ENCODE assay signal across 10 mouse cellular contexts in the genomic region with DNA sequence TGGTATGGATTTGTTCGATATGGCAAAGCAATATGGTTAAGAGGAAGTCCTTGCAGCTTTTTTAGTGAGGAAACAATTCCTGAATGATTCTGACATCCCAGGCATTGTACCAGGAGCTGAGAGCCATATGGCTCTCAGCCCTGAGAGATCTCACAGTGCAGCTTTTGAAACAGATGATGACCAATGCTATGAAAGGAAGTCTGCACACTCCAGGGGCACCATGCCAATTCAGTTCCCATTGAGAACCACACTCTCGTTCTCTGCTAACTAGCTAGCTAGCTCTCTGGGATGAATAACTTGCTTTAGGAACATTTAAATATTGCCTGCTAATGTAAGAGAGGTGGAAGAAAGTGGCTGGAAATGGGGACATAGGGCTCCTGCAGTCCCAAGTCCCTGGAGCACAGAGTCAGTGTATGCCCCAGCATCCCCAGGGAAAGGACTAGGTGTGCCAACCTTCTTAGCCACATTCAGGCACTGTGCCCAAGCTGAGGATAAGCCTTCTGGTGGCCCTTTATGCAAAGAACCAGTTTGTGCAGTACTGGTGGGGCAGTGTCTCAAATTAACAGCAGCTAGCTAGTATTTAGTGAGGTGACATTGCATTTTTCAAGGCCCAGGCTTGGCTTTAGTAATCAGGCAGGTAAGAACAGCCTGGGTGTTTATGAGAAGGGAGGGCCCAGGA.
A peak's percentile ranks its signal among the peaks of the same experiment; 100 is the strongest.
DNase-seq lines count a peak whose midpoint lies in the region; ATAC-seq lines count a peak whose summit lies in the region.
"Had no signal": no experiment of that assay in that cellular context is flagged by ENCODE, and none has a peak within 500 bp of the region (broad histone marks: within the 10 kb centered on the region; RNA-seq: fewer than 3 reads in every experiment).

No protein-coding gene starts in this region.

- no peak overlapping the region for H3K4me2 ChIP-seq in heart, embryonic 11.5 days
- H3K4me2 ChIP-seq: midbrain, embryonic 12.5 days had no signal

- H3K9ac ChIP-seq in heart, embryonic 11.5 days (ENCODE audit: low read depth, low read length), result no peak overlapping the region
- H3K9ac ChIP-seq: midbrain, embryonic 12.5 days had no signal

- intact Hi-C loops in heart, postnatal 10 days (cut with DNase I), result no loop called here
- intact Hi-C loops in left cerebral cortex, postnatal 14 days (cut with DNase I), result no loop called here

- no peak overlapping the region for H3K4me3 ChIP-seq in heart, embryonic 11.5 days (ENCODE audit: low read depth, low read length)
- H3K4me3 ChIP-seq in limb, embryonic 10.5 days, result no peak overlapping the region
- H3K4me3 ChIP-seq: midbrain, embryonic 12.5 days had no signal

- H3K36me3 ChIP-seq in heart, embryonic 11.5 days (ENCODE audit: control insufficient read depth, insufficient read depth, low read length), result no peaks in the 10 kb centered on the region
- no peaks in the 10 kb centered on the region for H3K36me3 ChIP-seq in limb, embryonic 10.5 days
- H3K36me3 ChIP-seq: midbrain, embryonic 12.5 days had no signal

- peaks cover 11% of the 10 kb centered on the region for H3K27me3 ChIP-seq in heart, embryonic 11.5 days (ENCODE audit: control insufficient read depth, insufficient read depth, low read length)
- no peaks in the 10 kb centered on the region for H3K27me3 ChIP-seq in limb, embryonic 10.5 days (ENCODE audit: low read depth, poor library complexity, severe bottlenecking)
- H3K27me3 ChIP-seq: midbrain, embryonic 12.5 days had no signal

- 68% methylated on average over 2 of the region's 2 CpGs for WGBS in heart, embryonic 11.5 days (ENCODE audit: insufficient replicate concordance)
- WGBS in limb, embryonic 10.5 days, result 97% methylated on average over 2 of the region's 2 CpGs

- peaks cover 10% of the 10 kb centered on the region for H3K4me1 ChIP-seq in heart, embryonic 11.5 days (ENCODE audit: control insufficient read depth, insufficient read depth, low read length)
- H3K4me1 ChIP-seq in limb, embryonic 10.5 days, result no peaks in the 10 kb centered on the region
- H3K4me1 ChIP-seq: midbrain, embryonic 12.5 days had no signal

- no peaks in the 10 kb centered on the region for H3K9me3 ChIP-seq in heart, embryonic 11.5 days (replicated peaks; ENCODE audit: control insufficient read depth, low read length)
- H3K9me3 ChIP-seq in limb, embryonic 10.5 days (replicated peaks), result no peaks in the 10 kb centered on the region
- H3K9me3 ChIP-seq: midbrain, embryonic 12.5 days had no signal

- DNase-seq in heart, postnatal 10 days, result peak; percentile 16 to 34
- peak; percentile 55 for DNase-seq in brain, embryonic 18.5 days (ENCODE audit: low read depth, low spot score)
- peak; percentile 84 to 91 for DNase-seq in cerebellum, postnatal 36 days
- DNase-seq in left cerebral cortex, postnatal 14 days (ENCODE audit: low spot score in 2 of 2), result peak; percentile 44 to 59
- no peak for DNase-seq in spleen, adult 18-20 months
- no peak for DNase-seq in limb, embryonic 10.5 days (ENCODE audit: low spot score)
- DNase-seq in liver, result no peak

- ATAC-seq in heart, embryonic 11.5 days (replicated peaks; ENCODE audit: insufficient number of reproducible peaks, low FRiP score, low TSS enrichment), result no peak

- H3K27ac ChIP-seq in heart, embryonic 11.5 days (ENCODE audit: low read depth, low read length), result no peak overlapping the region
- H3K27ac ChIP-seq in limb, embryonic 10.5 days, result no peak overlapping the region
- H3K27ac ChIP-seq: kidney, postnatal 0 days; midbrain, embryonic 12.5 days had no signal

Comparison
In these comparisons a context has a peak if more than half of its experiments do, and no peak if none do; other contexts are left out.
1. DNase-seq: peak in heart, postnatal 10 days (2 of 2), brain, embryonic 18.5 days (single experiment), cerebellum, postnatal 36 days (2 of 2) and left cerebral cortex, postnatal 14 days (2 of 2); none in spleen, adult 18-20 months (0 of 2), limb, embryonic 10.5 days (single experiment) and liver (single experiment).